Mouse (Mus musculus) liver, postnatal 0 days (tissue): ENCODE results near the gene Zfp609.

Experiments
- CTCF ChIP-seq: sonication (generic); IDR thresholded peaks from 2 replicates; pipeline ENCODE4 v1.5.1; 2016; ENCODE audit warnings: antibody characterized with exemption, low read depth
- EP300 ChIP-seq: IDR thresholded peaks from 2 replicates; pipeline ENCODE4 v1.6.1; 2016; ENCODE audit warnings: antibody characterized with exemption, low read depth, mild to moderate bottlenecking

DNA sequence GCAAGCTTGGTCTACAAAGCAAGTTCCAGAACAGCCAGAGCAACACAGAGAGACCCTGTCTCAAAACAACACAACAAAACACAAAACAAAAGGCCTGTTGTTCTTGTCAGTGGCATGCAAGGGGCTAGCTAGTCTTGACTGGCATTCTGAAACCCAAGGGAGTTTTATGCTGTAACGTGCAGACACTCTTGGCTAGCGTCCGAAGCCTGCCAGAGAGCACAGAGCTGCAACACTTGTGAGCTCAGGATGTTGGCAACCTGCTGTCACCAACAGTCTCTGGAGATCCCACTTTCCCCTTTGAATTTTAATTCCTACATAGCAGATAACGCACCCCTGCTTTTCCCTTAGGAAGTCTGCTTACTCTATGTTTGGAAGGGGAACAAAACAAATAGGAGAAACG is 20.1 kb downstream of the Zfp609 start:
- TF ChIP-seq CTCF (no peak), EP300 (no peak)
